Mouse (Mus musculus) neural tube, embryonic 13.5 days (tissue): ENCODE measurements at regions not wholly inside any gene's neighbourhood (a gene's known extent, or its start where the extent isn't known, plus 50 kb on each side); places are given as distances from the start of the nearest gene placed in this dataset.
A peak's percentile ranks its signal among the peaks of the same experiment; 100 is the strongest.
"Not testable (repeated sequence)": the region's sequence is repeated elsewhere in the genome, so short reads cannot be mapped to it uniquely, and the experiment has no call there.

Experiments used
- ATAC-seq: fragments of 200-750 bp; cut with Nextera tagmentation; 2 replicates; pipeline ENCODE4 v1.8.0; 2017; ENCODE audit warnings: low read depth, mild to moderate bottlenecking, moderate TSS enrichment, moderate library complexity
- H3K27ac ChIP-seq: fragments of 300-500 bp; sonication (generic); replicated peaks from 2 replicates; pipeline ENCODE4 v1.5.1; 2015; ENCODE audit warnings: moderate library complexity, mild to moderate bottlenecking, inconsistent platforms
- H3K27me3 ChIP-seq: fragments of 300-500 bp; sonication (generic); 2 replicates; pipeline ENCODE4 v1.6.1; 2015; ENCODE audit warnings: mild to moderate bottlenecking, inconsistent platforms
- H3K36me3 ChIP-seq: fragments of 300-500 bp; sonication (generic); 2 replicates; pipeline ENCODE4 v1.6.1; 2015; ENCODE audit warnings: mild to moderate bottlenecking, inconsistent platforms
- H3K4me1 ChIP-seq: fragments of 300-500 bp; sonication (generic); replicated peaks from 2 replicates; pipeline ENCODE4 v1.6.1; 2015; ENCODE audit warnings: inconsistent platforms
- H3K4me2 ChIP-seq: fragments of 300-500 bp; sonication (generic); 2 replicates; pipeline ENCODE4 v1.6.1; 2015; ENCODE audit warnings: inconsistent platforms, mild to moderate bottlenecking, moderate library complexity
- H3K4me3 ChIP-seq: fragments of 300-500 bp; sonication (generic); 2 replicates; pipeline ENCODE4 v1.5.1; 2015; ENCODE audit warnings: mild to moderate bottlenecking, inconsistent platforms
- H3K9ac ChIP-seq: fragments of 300-500 bp; sonication (generic); 2 replicates; pipeline ENCODE4 v1.6.1; 2015; ENCODE audit warnings: moderate library complexity, mild to moderate bottlenecking, inconsistent platforms
- H3K9me3 ChIP-seq: fragments of 300-500 bp; sonication (generic); 2 replicates; pipeline ENCODE4 v1.6.1; 2016; ENCODE audit warnings: inconsistent platforms
- WGBS: fragments of 180-500 bp; shearing (Covaris S2); methylation state at CpG from one replicate; pipeline ENCODE4 v1.1.7; 2015; 5-methylcytosine and 5-hydroxymethylcytosine counted together

- H3K9ac ChIP-seq = no peak overlapping the region
- no peaks in the 10 kb centered on the region for H3K36me3 ChIP-seq
- H3K4me1 ChIP-seq = no peaks in the 10 kb centered on the region
- no peaks in the 10 kb centered on the region for H3K9me3 ChIP-seq
- H3K27me3 ChIP-seq = no peaks in the 10 kb centered on the region
- H3K27ac ChIP-seq = no peak overlapping the region
- WGBS = 73% methylated on average over 5 of the region's 5 CpGs
- ATAC-seq = no peak
- H3K4me3 ChIP-seq = no peak overlapping the region
- no peak overlapping the region for H3K4me2 ChIP-seq
These were observed 59.8 kb upstream of the Tnfrsf21 start for GRCm38 (mm10) chr17:42956588-42956987.

- H3K9me3 ChIP-seq = no peaks in the 10 kb centered on the region
- no peaks in the 10 kb centered on the region for H3K36me3 ChIP-seq
- H3K27me3 ChIP-seq = no peaks in the 10 kb centered on the region
- no peaks in the 10 kb centered on the region for H3K4me1 ChIP-seq
- no peak for ATAC-seq
- no peak overlapping the region for H3K9ac ChIP-seq
- H3K27ac ChIP-seq = no peak overlapping the region
- no peak overlapping the region for H3K4me3 ChIP-seq
- WGBS = 60% methylated on average over 2 of the region's 2 CpGs
- H3K4me2 ChIP-seq = no peak overlapping the region
These were observed 61.6 kb upstream of the Tnfrsf21 start for GRCm38 (mm10) chr17:42954722-42955121.

GRCm38 (mm10) chr17:42944453-42944852 is 68.0 kb upstream of the Cd2ap start:
- no peaks in the 10 kb centered on the region for H3K9me3 ChIP-seq
- no peaks in the 10 kb centered on the region for H3K27me3 ChIP-seq
- no peak overlapping the region for H3K9ac ChIP-seq
- no peak overlapping the region for H3K4me3 ChIP-seq
- no peak for ATAC-seq
- no peaks in the 10 kb centered on the region for H3K4me1 ChIP-seq
- no peak overlapping the region for H3K4me2 ChIP-seq
- no peaks in the 10 kb centered on the region for H3K36me3 ChIP-seq
- WGBS = 77% methylated on average over 2 of the region's 2 CpGs
- no peak overlapping the region for H3K27ac ChIP-seq

GRCm38 (mm10) chr17:42943272-42943696 is 66.8 kb upstream of the Cd2ap start:
- H3K4me3 ChIP-seq = no peak overlapping the region
- peak; percentile 72 for ATAC-seq
- no peaks in the 10 kb centered on the region for H3K9me3 ChIP-seq

GRCm38 (mm10) chr17:42939476-42939875 is 63.0 kb upstream of the Cd2ap start:
- Histone ChIP-seq H3K4me3 (no peak overlapping the region), H3K4me2 (no peak overlapping the region), H3K9ac (no peak overlapping the region), H3K4me1 (no peaks in the 10 kb centered on the region), H3K9me3 (no peaks in the 10 kb centered on the region), H3K27ac (no peak overlapping the region), H3K27me3 (no peaks in the 10 kb centered on the region), H3K36me3 (no peaks in the 10 kb centered on the region)
- WGBS = 83% methylated on average over 7 of the region's 7 CpGs
- ATAC-seq = no peak

More at GRCm38 (mm10) chr17:42943272-42943696, 66.8 kb upstream of the Cd2ap start:
- 12% methylated on average over 9 of the region's 9 CpGs for WGBS
- Histone ChIP-seq H3K36me3 (no peaks in the 10 kb centered on the region), H3K27ac (no peak overlapping the region), H3K4me1 (no peaks in the 10 kb centered on the region), H3K27me3 (no peaks in the 10 kb centered on the region), H3K4me2 (peak overlapping the region; percentile 33; the same call in 1 of the 2 replicates), H3K9ac (no peak overlapping the region)

- Histone ChIP-seq H3K4me3 (no peak overlapping the region), H3K9ac (no peak overlapping the region), H3K4me2 (no peak overlapping the region), H3K36me3 (no peaks in the 10 kb centered on the region), H3K9me3 (no peaks in the 10 kb centered on the region), H3K27me3 (no peaks in the 10 kb centered on the region), H3K27ac (no peak overlapping the region), H3K4me1 (no peaks in the 10 kb centered on the region)
- WGBS = 72% methylated on average over 1 of the region's 1 CpGs
- no peak for ATAC-seq
These were observed 62.1 kb upstream of the Cd2ap start for GRCm38 (mm10) chr17:42938579-42938978.

GRCm38 (mm10) chr17:42937480-42937879 is 61.0 kb upstream of the Cd2ap start:
- H3K9ac ChIP-seq, H3K27ac ChIP-seq, H3K4me3 ChIP-seq, H3K9me3 ChIP-seq, H3K36me3 ChIP-seq, H3K27me3 ChIP-seq, H3K4me2 ChIP-seq, ATAC-seq, H3K4me1 ChIP-seq: not testable (repeated sequence)
- 88% methylated on average over 3 of the region's 3 CpGs for WGBS

GRCm38 (mm10) chr17:42934068-42934467 is 57.6 kb upstream of the Cd2ap start:
- Histone ChIP-seq H3K4me2 (no peak overlapping the region), H3K36me3 (no peaks in the 10 kb centered on the region), H3K27ac (no peak overlapping the region), H3K9ac (no peak overlapping the region), H3K27me3 (no peaks in the 10 kb centered on the region), H3K4me3 (no peak overlapping the region), H3K9me3 (no peaks in the 10 kb centered on the region), H3K4me1 (no peaks in the 10 kb centered on the region)
- WGBS = 65% methylated on average over 3 of the region's 3 CpGs
- no peak for ATAC-seq

- no peaks in the 10 kb centered on the region for H3K36me3 ChIP-seq
- no peak for ATAC-seq
- H3K27ac ChIP-seq = no peak overlapping the region
- no peaks in the 10 kb centered on the region for H3K4me1 ChIP-seq
- H3K9me3 ChIP-seq = no peaks in the 10 kb centered on the region
- WGBS = 81% methylated on average over 7 of the region's 7 CpGs
- no peak overlapping the region for H3K4me2 ChIP-seq
- H3K27me3 ChIP-seq = no peaks in the 10 kb centered on the region
- no peak overlapping the region for H3K4me3 ChIP-seq
- no peak overlapping the region for H3K9ac ChIP-seq
These were observed 57.0 kb upstream of the Cd2ap start for GRCm38 (mm10) chr17:42933335-42934004.

GRCm38 (mm10) chr17:42927320-42927719 is 50.9 kb upstream of the Cd2ap start:
- Histone ChIP-seq H3K9ac (no peak overlapping the region), H3K27me3 (no peaks in the 10 kb centered on the region), H3K4me3 (no peak overlapping the region), H3K9me3 (no peaks in the 10 kb centered on the region), H3K4me1 (no peaks in the 10 kb centered on the region), H3K36me3 (no peaks in the 10 kb centered on the region), H3K4me2 (no peak overlapping the region), H3K27ac (no peak overlapping the region)
- 91% methylated on average over 4 of the region's 4 CpGs for WGBS
- ATAC-seq = no peak
